Mouse (Mus musculus): Measurements from ENCODE around the gene Stat3. TPM values are rescaled to one million over a fixed set of nuclear protein-coding genes. Genes with fewer than 3 reads are reported as not detected.

Gene Stat3
- polyA plus RNA-seq, 1 experiment from 2014 or later, result 40.5 TPM

GRCm38 (mm10) chr11:100888348-100888820 is 51.0 kb downstream of the Stat3 start:
- Histone ChIP-seq H3K9ac (replicated peaks) (no peak overlapping the region), H3K36me3 (peaks cover 65% of the 10 kb centered on the region), H3K4me1 (replicated peaks) (no peaks in the 10 kb centered on the region), H3K9me3 (no peaks in the 10 kb centered on the region), H3K4me3 (replicated peaks) (no peak overlapping the region), H3K27ac (no peak overlapping the region), H3K4me2 (no peak overlapping the region), H3K27me3 (no peaks in the 10 kb centered on the region)
- WGBS, result 56% methylated on average over 10 of the region's 10 CpGs
- no peak for ATAC-seq (ENCODE audit: insufficient number of reproducible peaks, insufficient read depth, low FRiP score, low TSS enrichment, low read depth)

GRCm38 (mm10) chr11:100887764-100888163 is 51.6 kb downstream of the Stat3 start:
- H3K9ac ChIP-seq (replicated peaks), result no peak overlapping the region
- H3K9me3 ChIP-seq, result no peaks in the 10 kb centered on the region
- 87% methylated on average over 3 of the region's 3 CpGs for WGBS
- H3K4me1 ChIP-seq (replicated peaks), result no peaks in the 10 kb centered on the region
- no peak overlapping the region for H3K4me2 ChIP-seq
- peaks cover 61% of the 10 kb centered on the region for H3K36me3 ChIP-seq
- H3K27me3 ChIP-seq, result no peaks in the 10 kb centered on the region
- no peak overlapping the region for H3K4me3 ChIP-seq (replicated peaks)
- no peak overlapping the region for H3K27ac ChIP-seq
- ATAC-seq (ENCODE audit: insufficient number of reproducible peaks, insufficient read depth, low FRiP score, low TSS enrichment, low read depth), result no peak

- H3K4me3 ChIP-seq (replicated peaks), result no peak overlapping the region
- no peak overlapping the region for H3K4me2 ChIP-seq
- peaks cover 55% of the 10 kb centered on the region for H3K36me3 ChIP-seq
- H3K9ac ChIP-seq (replicated peaks), result no peak overlapping the region
- no peak overlapping the region for H3K27ac ChIP-seq
- H3K9me3 ChIP-seq, result no peaks in the 10 kb centered on the region
- no peaks in the 10 kb centered on the region for H3K4me1 ChIP-seq (replicated peaks)
- WGBS, result 78% methylated on average over 4 of the region's 4 CpGs
- ATAC-seq (ENCODE audit: insufficient number of reproducible peaks, insufficient read depth, low FRiP score, low TSS enrichment, low read depth), result no peak
- H3K27me3 ChIP-seq, result no peaks in the 10 kb centered on the region
Observed at GRCm38 (mm10) chr11:100887236-100887635, 52.1 kb downstream of the Stat3 start.

- WGBS, result 45% methylated on average over 8 of the region's 8 CpGs
- no peaks in the 10 kb centered on the region for H3K27me3 ChIP-seq
- peaks cover 52% of the 10 kb centered on the region for H3K36me3 ChIP-seq
Observed at GRCm38 (mm10) chr11:100886188-100886740, 53.1 kb downstream of the Stat3 start.

GRCm38 (mm10) chr11:100885472-100885871 is 53.9 kb downstream of the Stat3 start:
- Histone ChIP-seq H3K4me1 (replicated peaks) (no peaks in the 10 kb centered on the region), H3K4me3 (replicated peaks) (no peak overlapping the region), H3K27me3 (no peaks in the 10 kb centered on the region), H3K36me3 (peaks cover 46% of the 10 kb centered on the region), H3K4me2 (no peak overlapping the region), H3K9me3 (no peaks in the 10 kb centered on the region), H3K9ac (replicated peaks) (no peak overlapping the region), H3K27ac (peak overlapping the region; percentile 1; the same call in 1 of the 2 replicates)
- ATAC-seq (ENCODE audit: insufficient number of reproducible peaks, insufficient read depth, low FRiP score, low TSS enrichment, low read depth), result no peak

More at GRCm38 (mm10) chr11:100886188-100886740, 53.1 kb downstream of the Stat3 start:
- Histone ChIP-seq H3K4me3 (replicated peaks) (no peak overlapping the region), H3K4me1 (replicated peaks) (no peaks in the 10 kb centered on the region), H3K9me3 (no peaks in the 10 kb centered on the region), H3K27ac (no peak overlapping the region), H3K9ac (replicated peaks) (peak overlapping the region; percentile 12; the same call in 1 of the 2 replicates), H3K4me2 (no peak overlapping the region)
- ATAC-seq (ENCODE audit: insufficient number of reproducible peaks, insufficient read depth, low FRiP score, low TSS enrichment, low read depth), result no peak

GRCm38 (mm10) chr11:100883640-100884039 is 55.7 kb downstream of the Stat3 start:
- no peaks in the 10 kb centered on the region for H3K27me3 ChIP-seq
- no peak for ATAC-seq (ENCODE audit: insufficient number of reproducible peaks, insufficient read depth, low FRiP score, low TSS enrichment, low read depth)
- H3K4me1 ChIP-seq (replicated peaks), result no peaks in the 10 kb centered on the region
- H3K27ac ChIP-seq, result no peak overlapping the region
- peaks cover 31% of the 10 kb centered on the region for H3K36me3 ChIP-seq
- H3K4me2 ChIP-seq, result no peak overlapping the region
- no peaks in the 10 kb centered on the region for H3K9me3 ChIP-seq
- 93% methylated on average over 10 of the region's 10 CpGs for WGBS
- no peak overlapping the region for H3K9ac ChIP-seq (replicated peaks)
- no peak overlapping the region for H3K4me3 ChIP-seq (replicated peaks)

GRCm38 (mm10) chr11:100879321-100880078 is 59.8 kb downstream of the Stat3 start:
- no peak for ATAC-seq (ENCODE audit: insufficient number of reproducible peaks, insufficient read depth, low FRiP score, low TSS enrichment, low read depth)
- Histone ChIP-seq H3K27ac (no peak overlapping the region), H3K36me3 (no peaks in the 10 kb centered on the region), H3K27me3 (no peaks in the 10 kb centered on the region), H3K4me1 (replicated peaks) (no peaks in the 10 kb centered on the region), H3K9me3 (no peaks in the 10 kb centered on the region), H3K4me3 (replicated peaks) (no peak overlapping the region), H3K4me2 (no peak overlapping the region), H3K9ac (replicated peaks) (no peak overlapping the region)
- WGBS, result 83% methylated on average over 15 of the region's 15 CpGs

GRCm38 (mm10) chr11:100875761-100876160 is 63.6 kb downstream of the Stat3 start:
- 72% methylated on average over 3 of the region's 3 CpGs for WGBS
- no peak for ATAC-seq (ENCODE audit: insufficient number of reproducible peaks, insufficient read depth, low FRiP score, low TSS enrichment, low read depth)
- Histone ChIP-seq H3K9me3 (no peaks in the 10 kb centered on the region), H3K4me2 (no peak overlapping the region), H3K4me1 (replicated peaks) (no peaks in the 10 kb centered on the region), H3K4me3 (replicated peaks) (no peak overlapping the region), H3K27me3 (no peaks in the 10 kb centered on the region; the same call in 1 of the 2 replicates), H3K9ac (replicated peaks) (no peak overlapping the region), H3K27ac (no peak overlapping the region), H3K36me3 (no peaks in the 10 kb centered on the region)

GRCm38 (mm10) chr11:100870968-100871350 is 68.4 kb downstream of the Stat3 start:
- Histone ChIP-seq H3K9me3 (no peaks in the 10 kb centered on the region), H3K27me3 (no peaks in the 10 kb centered on the region; the same call in 1 of the 2 replicates), H3K4me2 (no peak overlapping the region), H3K9ac (replicated peaks) (no peak overlapping the region), H3K4me3 (replicated peaks) (no peak overlapping the region), H3K36me3 (no peaks in the 10 kb centered on the region), H3K4me1 (replicated peaks) (no peaks in the 10 kb centered on the region), H3K27ac (no peak overlapping the region)
- 71% methylated on average over 8 of the region's 8 CpGs for WGBS
- ATAC-seq (ENCODE audit: insufficient number of reproducible peaks, insufficient read depth, low FRiP score, low TSS enrichment, low read depth), result no peak

GRCm38 (mm10) chr11:100870256-100870967 is 68.9 kb downstream of the Stat3 start:
- no peak overlapping the region for H3K9ac ChIP-seq (replicated peaks)
- no peak for ATAC-seq (ENCODE audit: insufficient number of reproducible peaks, insufficient read depth, low FRiP score, low TSS enrichment, low read depth)
- H3K4me1 ChIP-seq (replicated peaks), result no peaks in the 10 kb centered on the region
- 89% methylated on average over 10 of the region's 10 CpGs for WGBS
- no peaks in the 10 kb centered on the region for H3K36me3 ChIP-seq
- H3K27me3 ChIP-seq, result no peaks in the 10 kb centered on the region; the same call in 1 of the 2 replicates
- H3K27ac ChIP-seq, result no peak overlapping the region
- H3K4me2 ChIP-seq, result no peak overlapping the region
- H3K4me3 ChIP-seq (replicated peaks), result no peak overlapping the region
- H3K9me3 ChIP-seq, result no peaks in the 10 kb centered on the region

GRCm38 (mm10) chr11:100865618-100866017 is 73.7 kb downstream of the Stat3 start:
- H3K9ac ChIP-seq (replicated peaks), result no peak overlapping the region
- peaks cover 11% of the 10 kb centered on the region for H3K4me1 ChIP-seq (replicated peaks)
- 85% methylated on average over 7 of the region's 7 CpGs for WGBS
- H3K9me3 ChIP-seq, result no peaks in the 10 kb centered on the region
- no peak for ATAC-seq (ENCODE audit: insufficient number of reproducible peaks, insufficient read depth, low FRiP score, low TSS enrichment, low read depth)
- no peak overlapping the region for H3K4me3 ChIP-seq (replicated peaks)
- H3K36me3 ChIP-seq, result no peaks in the 10 kb centered on the region
- peaks cover 31% of the 10 kb centered on the region for H3K27me3 ChIP-seq
- H3K27ac ChIP-seq, result no peak overlapping the region
- H3K4me2 ChIP-seq, result no peak overlapping the region
